Mouse (Mus musculus): ENCODE results near the gene Sccpdh. TPM values are rescaled to one million over a fixed set of nuclear protein-coding genes. Genes with fewer than 3 reads are reported as not detected.
"Not testable (repeated sequence)": the region's sequence is repeated elsewhere in the genome, so short reads cannot be mapped to it uniquely, and the experiment has no call there.

Sccpdh gene
- total RNA-seq, 1 experiment from 2014 or later: 15.0 TPM

DNA sequence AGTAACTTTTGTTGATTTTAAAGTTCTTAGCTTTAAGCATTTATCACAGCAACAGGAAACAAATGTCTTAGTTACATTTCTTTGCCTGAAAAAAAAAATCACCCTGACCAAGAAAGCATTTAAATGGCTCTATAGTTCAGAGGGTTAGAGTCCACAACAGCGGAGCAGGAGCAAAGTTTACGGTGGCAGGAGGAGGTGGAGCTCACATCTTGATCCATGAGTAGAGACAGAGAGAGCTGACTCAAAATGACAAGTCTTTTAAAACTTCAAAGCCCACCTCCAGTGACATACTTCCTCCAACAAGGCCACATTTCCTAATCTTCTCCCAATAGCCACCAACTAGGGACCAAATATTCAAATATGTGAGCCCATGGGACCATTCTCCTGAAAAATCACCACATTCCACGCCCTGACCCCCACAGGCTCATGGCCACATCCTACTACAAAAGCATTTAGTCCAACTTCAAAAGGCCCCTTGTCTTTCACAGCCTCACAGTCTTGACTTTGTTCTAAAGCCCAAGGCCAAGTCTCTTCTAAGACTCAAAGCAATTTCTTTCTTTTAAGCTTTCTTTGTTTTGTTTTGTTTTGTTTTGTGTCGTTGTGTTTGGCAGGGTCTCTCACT is 3.6 kb upstream of the Sccpdh start:
- no peak for ATAC-seq (replicated peaks; ENCODE audit: insufficient number of reproducible peaks, low FRiP score, low TSS enrichment, poor library complexity, severe bottlenecking)

DNA sequence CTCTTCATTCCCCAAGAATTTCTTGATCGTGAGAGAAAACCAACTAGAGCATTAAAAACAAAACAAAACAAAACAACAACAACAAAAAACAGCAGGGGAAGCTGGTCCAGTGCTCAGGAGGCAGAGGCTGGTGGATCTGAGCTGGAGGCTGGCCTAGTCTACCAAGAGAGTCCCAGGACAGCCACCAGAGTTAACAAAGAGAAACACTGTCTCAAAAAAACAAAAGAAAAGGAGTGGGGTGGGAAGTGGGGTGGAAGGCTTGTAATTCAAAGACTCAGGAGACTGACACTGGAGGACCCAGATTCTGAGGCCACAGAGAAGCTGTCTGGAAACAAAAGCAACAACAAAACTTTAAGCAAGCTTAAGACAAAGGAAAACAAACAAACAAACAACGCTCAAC is 1.0 kb upstream of the Sccpdh start:
- ATAC-seq (replicated peaks; ENCODE audit: insufficient number of reproducible peaks, low FRiP score, low TSS enrichment, poor library complexity, severe bottlenecking): no peak

DNA sequence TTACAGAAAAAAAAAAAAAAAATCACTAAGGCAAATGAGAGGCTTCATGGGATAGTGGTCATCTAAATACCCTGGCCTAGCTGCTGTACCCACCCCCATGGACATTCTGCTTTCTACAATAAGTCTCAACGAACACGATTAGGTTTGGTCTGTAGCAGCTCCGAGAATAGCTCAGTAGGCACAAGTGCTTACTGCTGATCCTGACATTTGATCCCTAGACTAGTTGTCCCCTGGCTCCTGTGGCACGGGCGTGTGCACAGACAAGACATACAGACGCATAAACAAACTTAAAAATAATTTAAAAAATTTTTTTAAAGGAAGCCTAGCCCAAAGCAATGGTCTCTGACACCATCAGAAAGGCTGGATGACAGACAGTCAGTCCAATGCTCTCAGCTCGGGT is 560 bp upstream of the Sccpdh start:
- ATAC-seq (replicated peaks; ENCODE audit: insufficient number of reproducible peaks, low FRiP score, low TSS enrichment, poor library complexity, severe bottlenecking): no peak

DNA sequence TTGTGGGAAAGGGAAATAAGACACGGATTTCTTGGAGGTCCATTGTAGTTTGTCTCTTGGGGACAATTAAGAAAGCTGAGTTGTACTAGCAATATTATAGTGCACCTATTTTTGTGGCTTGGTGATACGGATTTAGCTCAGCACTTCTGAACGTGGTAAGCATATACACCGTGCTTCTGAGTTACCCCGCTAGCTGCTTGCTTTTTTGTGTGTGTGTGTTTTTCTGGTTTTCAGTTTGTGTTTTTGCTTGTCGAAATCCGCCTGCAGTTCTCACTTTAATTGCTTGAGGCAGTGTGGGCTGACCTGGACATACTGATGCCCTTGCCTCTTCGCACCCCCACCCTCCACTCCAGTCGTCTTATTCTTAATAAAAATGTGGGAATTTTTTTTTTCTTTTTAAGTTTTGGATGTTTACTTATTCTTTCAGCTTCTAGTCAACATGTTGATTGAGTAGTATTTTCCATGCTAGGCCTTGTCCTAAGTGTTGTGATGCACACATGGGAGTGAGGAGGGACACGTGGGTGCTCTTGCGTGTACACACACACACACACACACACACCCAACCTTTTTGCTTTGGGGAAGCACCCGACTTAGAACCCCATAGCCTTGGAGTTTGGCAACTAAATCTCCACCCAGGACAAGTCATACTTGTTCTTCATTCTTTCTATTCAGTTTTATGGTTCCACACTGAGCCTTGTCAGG is 977 bp downstream of the Sccpdh start:
- no peak for ATAC-seq (replicated peaks; ENCODE audit: insufficient number of reproducible peaks, low FRiP score, low TSS enrichment, poor library complexity, severe bottlenecking)

GRCm38 (mm10) chr1:179674355-179674754 is 6.3 kb downstream of the Sccpdh start:
- no peak for ATAC-seq (replicated peaks; ENCODE audit: insufficient number of reproducible peaks, low FRiP score, low TSS enrichment, poor library complexity, severe bottlenecking)

DNA sequence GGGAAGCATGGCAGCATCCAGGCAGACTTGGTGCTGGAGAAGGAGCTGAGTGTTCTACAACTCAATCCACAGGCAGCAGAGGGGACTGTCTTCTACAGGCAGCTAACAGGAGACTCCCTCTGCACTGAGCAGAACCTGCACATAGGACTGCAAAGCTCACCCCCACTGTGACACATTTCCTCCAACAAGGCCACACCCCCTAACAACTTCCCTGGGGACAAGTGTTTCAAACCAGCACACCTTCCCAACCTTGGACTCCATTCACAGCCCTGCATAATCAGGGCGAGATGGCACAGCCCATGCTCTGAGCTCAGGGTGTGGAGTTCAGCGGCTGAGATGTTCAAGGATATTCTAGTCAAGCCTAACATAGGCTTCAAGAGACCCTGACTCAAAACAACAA is 9.0 kb downstream of the Sccpdh start:
- no peak for ATAC-seq (replicated peaks; ENCODE audit: insufficient number of reproducible peaks, low FRiP score, low TSS enrichment, poor library complexity, severe bottlenecking)

- no peak for ATAC-seq (replicated peaks; ENCODE audit: insufficient number of reproducible peaks, low FRiP score, low TSS enrichment, poor library complexity, severe bottlenecking)
Measured at GRCm38 (mm10) chr1:179679326-179679725, 11.3 kb downstream of the Sccpdh start.

DNA sequence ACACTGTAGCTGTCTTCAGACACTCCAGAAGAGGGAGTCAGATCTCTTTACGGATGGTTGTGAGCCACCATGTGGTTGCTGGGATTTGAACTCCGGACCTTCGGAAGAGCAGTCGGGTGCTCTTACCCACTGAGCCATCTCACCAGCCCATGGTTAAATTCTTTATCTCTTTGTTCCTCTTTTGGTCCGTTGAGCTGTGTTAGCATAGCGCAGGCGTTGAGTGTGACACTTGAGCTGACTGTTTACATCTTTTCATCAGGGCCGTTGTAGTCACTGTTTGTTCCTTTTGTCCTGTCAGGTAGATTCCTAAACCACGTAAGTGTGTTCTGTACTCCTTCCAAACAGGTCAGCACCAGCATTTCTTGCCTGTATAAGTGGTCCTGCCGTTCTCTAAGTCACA is 14.7 kb downstream of the Sccpdh start:
- not testable (repeated sequence) for ATAC-seq (replicated peaks; ENCODE audit: insufficient number of reproducible peaks, low FRiP score, low TSS enrichment, poor library complexity, severe bottlenecking)

DNA sequence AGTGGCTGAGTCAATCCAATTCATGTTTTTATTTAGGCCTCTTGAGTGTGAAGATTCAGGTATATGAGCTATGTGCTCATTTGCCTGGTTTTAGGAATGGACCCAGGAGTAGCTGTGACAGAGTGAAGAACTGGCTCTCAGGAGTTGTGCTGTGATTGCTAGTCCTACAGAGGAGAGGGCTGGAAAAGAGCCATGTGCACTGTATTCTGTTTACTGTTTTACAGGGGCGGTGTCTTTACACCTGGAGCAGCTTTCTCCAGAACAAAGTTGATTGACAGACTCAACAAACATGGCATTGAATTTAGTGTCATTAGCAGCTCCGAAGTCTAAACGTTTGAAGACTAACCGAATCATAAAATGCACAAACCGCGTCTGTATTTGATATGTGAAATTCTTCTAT is 18.3 kb downstream of the Sccpdh start:
- no peak for ATAC-seq (replicated peaks; ENCODE audit: insufficient number of reproducible peaks, low FRiP score, low TSS enrichment, poor library complexity, severe bottlenecking)

DNA sequence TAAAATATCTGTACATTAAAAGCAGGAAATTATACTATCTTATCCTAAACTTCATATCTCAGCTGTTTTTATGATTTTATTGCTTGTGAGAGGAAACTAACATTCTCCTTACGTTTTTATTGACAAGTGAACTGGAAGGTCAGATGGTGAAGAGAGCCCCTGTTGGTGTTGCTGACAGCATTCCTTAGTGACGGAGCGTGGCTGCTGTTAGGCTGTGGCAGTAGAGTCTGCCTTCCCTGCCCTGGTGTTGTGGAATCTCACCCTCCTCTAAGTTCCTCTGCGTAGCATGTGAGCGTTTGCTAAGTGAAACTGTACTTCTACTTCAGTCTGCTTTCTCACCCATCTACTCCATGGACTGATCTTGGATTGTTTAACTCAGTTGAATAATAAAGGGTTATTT is 18.8 kb downstream of the Sccpdh start:
- ATAC-seq (replicated peaks; ENCODE audit: insufficient number of reproducible peaks, low FRiP score, low TSS enrichment, poor library complexity, severe bottlenecking): no peak

DNA sequence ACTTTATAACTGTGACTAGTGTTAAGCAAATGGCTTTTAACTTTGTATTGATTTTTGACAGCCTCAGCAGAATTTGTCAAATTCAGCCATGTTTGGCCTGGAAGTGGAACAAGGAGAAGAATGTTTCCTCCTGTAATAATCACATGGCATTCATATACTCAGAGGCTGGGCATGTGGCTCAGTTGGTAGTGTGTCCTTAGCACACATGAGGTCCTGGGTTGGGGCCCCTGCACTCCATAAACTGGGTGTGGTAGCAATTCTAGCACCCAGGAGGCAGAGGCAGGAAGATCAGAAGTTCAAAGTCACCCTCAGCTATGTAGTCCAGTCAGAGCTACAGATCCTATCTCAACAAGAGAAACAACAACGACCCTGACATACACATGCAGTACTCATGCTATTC is 19.3 kb downstream of the Sccpdh start:
- no peak for ATAC-seq (replicated peaks; ENCODE audit: insufficient number of reproducible peaks, low FRiP score, low TSS enrichment, poor library complexity, severe bottlenecking)

- no peak for ATAC-seq (replicated peaks; ENCODE audit: insufficient number of reproducible peaks, low FRiP score, low TSS enrichment, poor library complexity, severe bottlenecking)
Measured at GRCm38 (mm10) chr1:179687966-179688365, 20.0 kb downstream of the Sccpdh start.

DNA sequence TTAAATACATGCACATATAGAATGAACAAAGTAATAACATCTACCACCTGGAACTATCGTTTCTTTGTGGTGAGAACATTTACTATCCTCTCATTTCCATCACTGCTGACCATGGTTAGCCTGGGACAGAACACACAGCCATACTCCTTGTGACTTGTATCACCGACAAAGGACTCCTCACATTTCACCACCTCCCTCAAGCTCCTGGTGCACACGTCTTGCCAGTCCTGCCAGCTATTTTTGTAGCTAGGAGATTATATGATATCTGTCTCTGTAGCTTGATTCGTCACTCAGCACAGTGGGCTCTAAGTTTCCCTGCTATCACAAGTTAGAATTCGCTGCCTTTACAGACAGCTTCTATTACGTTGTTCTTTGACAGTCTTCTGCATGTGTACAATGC is 20.4 kb downstream of the Sccpdh start:
- ATAC-seq (replicated peaks; ENCODE audit: insufficient number of reproducible peaks, low FRiP score, low TSS enrichment, poor library complexity, severe bottlenecking): no peak

- ATAC-seq (replicated peaks; ENCODE audit: insufficient number of reproducible peaks, low FRiP score, low TSS enrichment, poor library complexity, severe bottlenecking): no peak
Measured at GRCm38 (mm10) chr1:179688914-179689313, 20.9 kb downstream of the Sccpdh start.

DNA sequence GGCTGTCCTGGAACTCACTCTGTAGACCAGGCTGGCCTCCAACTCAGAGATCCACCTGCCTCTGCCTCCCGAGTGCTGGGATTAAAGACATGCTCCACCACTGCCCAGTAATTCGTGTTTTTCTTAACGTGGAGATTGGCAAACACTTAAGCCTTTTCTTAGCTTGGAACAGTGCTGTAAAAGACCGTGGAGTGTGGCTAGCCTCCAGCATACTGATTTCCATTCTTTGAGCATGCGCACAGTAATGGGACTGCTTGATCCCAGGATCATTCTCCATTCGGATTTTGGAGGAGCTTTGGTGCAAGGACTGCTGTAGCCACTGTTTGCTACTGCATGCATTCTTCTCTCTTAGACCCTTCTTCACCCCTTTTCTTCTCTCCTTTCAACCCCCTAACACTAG is 21.5 kb downstream of the Sccpdh start:
- ATAC-seq (replicated peaks; ENCODE audit: insufficient number of reproducible peaks, low FRiP score, low TSS enrichment, poor library complexity, severe bottlenecking): no peak

DNA sequence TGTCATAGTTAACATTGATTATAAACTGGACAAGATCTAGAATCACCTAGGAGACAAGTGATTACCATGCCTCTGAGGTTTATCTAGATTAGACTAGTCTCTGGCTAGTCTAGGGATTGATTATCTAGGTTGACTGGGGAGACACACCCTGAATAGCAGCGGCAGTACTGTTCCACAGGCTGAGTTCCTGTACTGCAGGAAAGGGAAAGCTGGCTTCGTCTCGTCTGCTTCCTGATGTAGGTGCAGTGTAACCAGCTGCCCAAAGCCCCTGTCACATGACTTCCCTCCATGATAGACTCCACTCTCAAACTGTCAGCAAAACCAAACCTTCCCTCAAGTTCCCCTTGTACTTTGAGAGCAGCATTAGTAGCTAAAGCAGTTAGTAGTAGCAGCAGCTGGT is 36.1 kb downstream of the Sccpdh start:
- ATAC-seq (replicated peaks; ENCODE audit: insufficient number of reproducible peaks, low FRiP score, low TSS enrichment, poor library complexity, severe bottlenecking): no peak

DNA sequence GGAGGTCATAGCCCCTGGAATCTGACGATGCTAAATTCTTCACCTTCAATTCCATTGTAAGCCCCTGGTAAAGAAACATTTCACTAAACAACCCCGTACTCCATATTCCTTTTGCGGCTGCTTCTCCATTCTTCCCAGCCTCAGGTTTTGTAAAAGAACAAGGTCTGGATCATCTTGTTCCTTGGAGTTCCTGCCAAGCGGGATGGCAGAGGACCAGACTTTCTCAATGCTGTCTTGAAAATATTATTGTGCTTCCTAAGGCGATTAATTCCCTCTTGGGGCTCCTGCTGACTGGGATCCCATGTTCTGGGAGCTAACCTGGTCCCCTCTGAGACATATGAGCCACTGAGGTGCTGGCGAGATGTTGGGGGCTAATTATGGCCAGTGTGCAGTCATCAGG is 37.1 kb downstream of the Sccpdh start:
- no peak for ATAC-seq (replicated peaks; ENCODE audit: insufficient number of reproducible peaks, low FRiP score, low TSS enrichment, poor library complexity, severe bottlenecking)

DNA sequence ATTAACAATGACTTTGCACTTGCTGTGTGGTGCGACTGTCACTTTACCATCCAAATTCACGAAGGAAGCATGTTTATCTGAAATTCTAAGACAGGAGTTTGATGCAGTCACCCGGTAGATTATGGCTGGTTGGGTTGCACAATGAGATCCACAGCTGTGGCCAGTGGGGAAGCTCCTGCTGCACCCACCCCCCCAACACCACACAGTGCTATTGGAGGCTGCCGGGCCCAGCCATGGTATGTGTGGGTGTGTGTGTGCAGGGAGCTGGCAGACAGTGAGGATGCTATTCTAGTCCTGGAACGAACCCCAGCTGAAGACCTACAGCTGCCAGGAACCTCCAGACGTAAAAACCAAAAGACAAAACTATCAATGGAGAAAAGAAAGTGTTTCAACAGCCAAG is 41.4 kb downstream of the Sccpdh start:
- ATAC-seq (replicated peaks; ENCODE audit: insufficient number of reproducible peaks, low FRiP score, low TSS enrichment, poor library complexity, severe bottlenecking): no peak

- no peak for ATAC-seq (replicated peaks; ENCODE audit: insufficient number of reproducible peaks, low FRiP score, low TSS enrichment, poor library complexity, severe bottlenecking)
Measured at GRCm38 (mm10) chr1:179710739-179711138, 42.7 kb downstream of the Sccpdh start.

DNA sequence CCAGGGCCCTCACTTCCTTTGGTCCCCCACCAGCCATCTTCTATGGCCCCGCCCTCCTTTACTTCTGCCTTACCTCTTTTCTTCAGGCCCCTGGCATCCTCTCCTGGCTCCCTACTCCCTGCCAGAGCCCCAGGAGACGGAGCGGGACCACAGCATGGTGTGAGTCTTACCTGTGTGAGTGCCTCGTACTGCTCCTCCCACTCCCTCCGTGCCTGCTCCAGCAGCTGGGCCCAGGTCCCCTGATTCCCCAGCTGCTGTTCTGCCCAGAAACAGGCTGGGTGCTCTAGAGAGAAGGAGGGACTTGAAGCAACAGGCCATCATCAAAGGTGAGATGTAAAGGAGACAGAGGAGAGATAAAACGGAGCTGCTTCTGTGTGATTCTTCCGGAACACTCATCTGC is 44.6 kb downstream of the Sccpdh start:
- no peak for ATAC-seq (replicated peaks; ENCODE audit: insufficient number of reproducible peaks, low FRiP score, low TSS enrichment, poor library complexity, severe bottlenecking)

- ATAC-seq (replicated peaks; ENCODE audit: insufficient number of reproducible peaks, low FRiP score, low TSS enrichment, poor library complexity, severe bottlenecking): no peak
Measured at GRCm38 (mm10) chr1:179713367-179713766, 45.4 kb downstream of the Sccpdh start.

All from monocyte, adult 5-6 weeks (primary cell).